Mouse (Mus musculus) stomach, embryonic 14.5 days (tissue): ENCODE data around the gene Copa. TPM values are rescaled to one million over a fixed set of nuclear protein-coding genes. Genes with fewer than 3 reads are reported as not detected.

Source experiments
- ATAC-seq: fragments of 200-750 bp; cut with Nextera tagmentation; 2 replicates; pipeline ENCODE4 v1.8.0; 2017; ENCODE audit warnings: low read depth, moderate TSS enrichment; ENCODE audit not compliant: insufficient number of reproducible peaks, insufficient read depth, low FRiP score
- H3K27ac ChIP-seq: fragments of 300-500 bp; sonication (generic); 2 replicates; pipeline ENCODE4 v1.5.1; 2014; ENCODE audit warnings: mild to moderate bottlenecking, low read length, moderate library complexity, mixed read lengths
- H3K27me3 ChIP-seq: fragments of 300-500 bp; sonication (generic); 2 replicates; pipeline ENCODE4 v1.6.1; 2014; ENCODE audit warnings: low read length, control low read depth, mixed read lengths; ENCODE audit not compliant: control insufficient read depth, insufficient read depth
- H3K36me3 ChIP-seq: fragments of 300-500 bp; sonication (generic); 2 replicates; pipeline ENCODE4 v1.6.1; 2014; ENCODE audit warnings: mild to moderate bottlenecking, control low read depth, low read length, moderate library complexity, mixed read lengths; ENCODE audit not compliant: control insufficient read depth, insufficient read depth
- H3K4me1 ChIP-seq: fragments of 300-500 bp; sonication (generic); 2 replicates; pipeline ENCODE4 v1.6.1; 2014; ENCODE audit warnings: low read length, control low read depth, mixed read lengths; ENCODE audit not compliant: control insufficient read depth, insufficient read depth
- H3K4me2 ChIP-seq: fragments of 300-500 bp; sonication (generic); replicated peaks from 2 replicates; pipeline ENCODE4 v1.6.1; 2014; ENCODE audit warnings: low read depth, low read length, control low read depth
- H3K4me3 ChIP-seq: fragments of 300-500 bp; sonication (generic); 2 replicates; pipeline ENCODE4 v1.5.1; 2014; ENCODE audit warnings: low read depth, low read length, control low read depth
- H3K9ac ChIP-seq: fragments of 300-500 bp; sonication (generic); replicated peaks from 2 replicates; pipeline ENCODE4 v1.6.1; 2014; ENCODE audit warnings: low read depth, mild to moderate bottlenecking, control low read depth, low read length, moderate library complexity, mixed read lengths
- H3K9me3 ChIP-seq: fragments of 300-500 bp; sonication (generic); 2 replicates; pipeline ENCODE4 v1.6.1; 2016; ENCODE audit warnings: low read depth, low read length, control low read depth; ENCODE audit not compliant: control insufficient read depth
- whole genome bisulfite sequencing: fragments of 180-500 bp; shearing (Covaris S2); extraction: QIAGEN DNeasy Blood & Tissue Kit; methylation state at CpG from one replicate; pipeline ENCODE4 v1.1.7; 2014; 5-methylcytosine and 5-hydroxymethylcytosine counted together
- polyA plus RNA-seq: library from polyadenylated mRNA; unstranded; fragments of >200 nt; fragmentation: Nextera tagmentation; extraction: Ambion mirVana; gene quantifications from 2 replicates; pipeline ENCODE4 v1.2.1, GENCODE M21; 2014

Copa gene
- polyA plus RNA-seq, 1 experiment from 2014 or later: 182 TPM

GRCm38 (mm10) chr1:172056251-172056650 lies 26.1 kb upstream of the Copa start:
- H3K27ac ChIP-seq: no peak overlapping the region
- no peak overlapping the region for H3K4me2 ChIP-seq
- peaks cover 14% of the 10 kb centered on the region for H3K27me3 ChIP-seq
- 74% methylated on average over 4 of the region's 4 CpGs for WGBS
- H3K9me3 ChIP-seq: no peaks in the 10 kb centered on the region
- ATAC-seq: no peak
- no peak overlapping the region for H3K9ac ChIP-seq
- peaks cover 6% of the 10 kb centered on the region; the same call in 1 of the 2 replicates for H3K4me1 ChIP-seq
- H3K36me3 ChIP-seq: no peaks in the 10 kb centered on the region
- no peak overlapping the region for H3K4me3 ChIP-seq

- no peaks in the 10 kb centered on the region for H3K9me3 ChIP-seq
- H3K27me3 ChIP-seq: peaks cover 14% of the 10 kb centered on the region
- H3K9ac ChIP-seq: no peak within 1 kb of the TSS
- no peaks in the 10 kb centered on the region for H3K36me3 ChIP-seq
- no peak within 1 kb of the TSS for H3K4me2 ChIP-seq
- no peak within 1 kb of the TSS for H3K4me3 ChIP-seq
- H3K4me1 ChIP-seq: peaks cover 6% of the 10 kb centered on the region; the same call in 1 of the 2 replicates
- 45% methylated on average over 2 of the region's 2 CpGs for WGBS
- no peak within 1 kb of the TSS for H3K27ac ChIP-seq
- ATAC-seq: no peak
These were observed 24.8 kb upstream of the Copa start, which contains the start of gene Nhlh1 for GRCm38 (mm10) chr1:172057491-172057921. TSS of gene Nhlh1 (minus strand) at chr1:172057573.

GRCm38 (mm10) chr1:172058321-172058720 lies 24.0 kb upstream of the Copa start:
- peaks cover 6% of the 10 kb centered on the region; the same call in 1 of the 2 replicates for H3K4me1 ChIP-seq
- H3K36me3 ChIP-seq: no peaks in the 10 kb centered on the region
- H3K9me3 ChIP-seq: no peaks in the 10 kb centered on the region
- 73% methylated on average over 6 of the region's 6 CpGs for WGBS
- no peak for ATAC-seq
- no peak overlapping the region for H3K4me3 ChIP-seq
- H3K27ac ChIP-seq: no peak overlapping the region
- no peak overlapping the region for H3K4me2 ChIP-seq
- no peak overlapping the region for H3K9ac ChIP-seq
- H3K27me3 ChIP-seq: peaks cover 11% of the 10 kb centered on the region; the same call in 1 of the 2 replicates

DNA sequence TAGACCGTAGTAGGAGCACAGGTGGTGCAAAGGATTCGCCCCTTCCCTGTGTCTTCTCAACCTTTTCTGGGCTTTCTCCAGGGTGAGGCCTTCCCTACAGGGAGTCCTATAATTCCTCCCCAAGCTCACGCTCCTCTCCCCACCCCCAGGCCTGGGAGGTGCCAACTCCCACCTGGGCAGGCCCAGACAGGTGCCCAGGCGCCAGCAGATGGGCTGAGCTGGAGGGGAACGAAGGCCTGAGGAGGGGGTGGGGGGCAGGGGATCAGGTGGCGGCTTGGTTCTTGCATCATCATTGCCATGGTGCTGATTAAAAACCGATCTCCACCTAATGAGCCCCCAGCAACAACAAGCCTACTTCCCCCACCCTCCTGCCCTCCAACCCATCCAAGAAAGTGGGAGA lies 23.5 kb upstream of the Copa start:
- no peaks in the 10 kb centered on the region for H3K9me3 ChIP-seq
- no peak overlapping the region for H3K4me2 ChIP-seq
- H3K4me1 ChIP-seq: peaks cover under 1% of the 10 kb centered on the region; the same call in 1 of the 2 replicates
- H3K27ac ChIP-seq: no peak overlapping the region
- ATAC-seq: no peak
- WGBS: 64% methylated on average over 7 of the region's 7 CpGs
- no peak overlapping the region for H3K4me3 ChIP-seq
- peaks cover 7% of the 10 kb centered on the region; the same call in 1 of the 2 replicates for H3K27me3 ChIP-seq
- no peak overlapping the region for H3K9ac ChIP-seq
- no peaks in the 10 kb centered on the region for H3K36me3 ChIP-seq

DNA sequence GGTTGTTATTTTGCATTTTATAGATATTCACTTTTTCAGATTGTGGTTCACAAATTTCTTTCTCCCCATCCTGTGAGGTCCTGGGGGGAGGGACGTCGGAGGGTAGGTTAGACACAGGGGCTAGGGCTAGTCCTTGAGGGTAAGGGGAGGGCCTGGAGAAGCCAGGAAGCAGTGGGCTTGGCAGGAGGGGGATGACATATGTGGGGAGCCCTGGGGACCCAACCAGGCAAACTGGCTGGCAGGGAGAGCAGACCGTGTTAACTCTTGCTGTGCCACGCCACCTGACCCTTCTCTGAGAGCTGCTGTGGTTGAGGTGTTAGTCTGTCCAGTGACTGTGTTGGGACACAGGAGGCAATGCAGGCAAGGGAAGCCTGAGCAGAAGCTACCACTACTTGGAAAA lies 21.7 kb upstream of the Copa start:
- 50% methylated on average over 4 of the region's 4 CpGs for WGBS

DNA sequence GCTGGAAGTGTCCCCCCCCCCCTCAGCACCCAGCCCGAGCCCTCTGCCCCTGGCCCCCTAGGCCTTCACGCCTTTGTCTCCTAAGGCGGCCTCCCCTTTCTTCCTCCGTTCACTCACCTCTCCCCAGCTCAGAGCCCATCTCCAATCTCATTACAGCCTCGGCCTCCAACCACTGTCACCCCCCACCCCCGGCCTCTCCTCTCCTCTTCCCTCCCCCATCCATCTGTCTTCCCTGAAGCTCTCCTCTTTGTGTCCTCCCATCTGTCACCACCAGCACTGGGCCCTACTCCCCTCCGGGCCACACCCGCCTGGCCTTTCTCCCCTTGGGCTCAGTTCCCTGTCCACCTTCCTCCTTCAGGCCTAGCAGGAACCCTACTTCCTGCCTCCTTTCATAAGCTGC lies 21.1 kb upstream of the Copa start:
- no peak for ATAC-seq
- WGBS: 34% methylated on average over 8 of the region's 8 CpGs

More for the DNA sequence above, 21.7 kb upstream of the Copa start:
- H3K4me1 ChIP-seq: no peaks in the 10 kb centered on the region
- H3K9ac ChIP-seq: no peak overlapping the region
- no peak for ATAC-seq
- no peak overlapping the region for H3K27ac ChIP-seq
- H3K4me3 ChIP-seq: no peak overlapping the region
- no peak overlapping the region for H3K4me2 ChIP-seq
- no peaks in the 10 kb centered on the region for H3K27me3 ChIP-seq
- H3K9me3 ChIP-seq: no peaks in the 10 kb centered on the region
- H3K36me3 ChIP-seq: peaks cover 13% of the 10 kb centered on the region

GRCm38 (mm10) chr1:172062101-172062500 lies 20.2 kb upstream of the Copa start:
- Histone ChIP-seq H3K9me3 (no peaks in the 10 kb centered on the region), H3K36me3 (peaks cover 27% of the 10 kb centered on the region)

More for the DNA sequence above, 21.1 kb upstream of the Copa start:
- H3K4me2 ChIP-seq: no peak overlapping the region
- H3K27ac ChIP-seq: no peak overlapping the region
- no peaks in the 10 kb centered on the region for H3K27me3 ChIP-seq
- H3K9ac ChIP-seq: no peak overlapping the region
- no peaks in the 10 kb centered on the region for H3K9me3 ChIP-seq
- peaks cover 18% of the 10 kb centered on the region for H3K36me3 ChIP-seq
- H3K4me3 ChIP-seq: no peak overlapping the region
- no peaks in the 10 kb centered on the region for H3K4me1 ChIP-seq

DNA sequence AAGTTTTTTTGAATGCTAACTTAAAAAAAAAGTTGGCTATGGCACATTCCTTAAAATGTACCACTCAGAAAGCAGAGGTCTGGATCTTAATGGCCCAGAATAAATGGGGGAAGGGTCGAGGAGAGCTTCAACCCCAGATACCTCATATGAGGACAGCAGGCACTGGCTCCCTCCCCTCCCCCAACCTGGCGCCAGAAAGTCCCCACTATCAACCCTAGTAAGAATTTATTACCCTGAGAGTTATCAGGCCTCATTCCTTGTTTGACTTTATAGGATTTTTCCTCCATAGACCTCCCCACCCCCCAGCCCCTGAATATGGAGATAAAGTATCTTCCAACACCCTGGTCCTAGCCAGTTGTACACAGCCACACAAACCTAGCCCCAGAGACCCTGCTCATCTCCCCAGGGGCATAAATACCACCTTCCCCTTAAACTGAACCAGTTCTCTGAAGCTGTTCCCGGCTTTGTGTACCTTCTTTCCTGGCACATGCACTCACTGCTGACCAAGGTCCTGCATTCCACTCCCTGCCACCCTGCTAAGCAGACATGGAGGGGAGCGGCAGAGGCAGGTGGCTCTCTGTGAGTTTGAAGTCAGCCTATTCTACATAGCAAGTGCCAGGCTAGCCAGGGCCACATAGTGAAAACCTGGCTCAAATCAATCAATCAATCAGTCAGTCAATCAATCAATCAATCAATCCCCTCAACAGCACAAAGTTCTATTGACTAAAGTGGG lies 18.9 kb upstream of the Copa start:
- no peak overlapping the region for H3K9ac ChIP-seq
- no peak for ATAC-seq
- no peak overlapping the region for H3K27ac ChIP-seq
- no peaks in the 10 kb centered on the region for H3K4me1 ChIP-seq
- peaks cover 41% of the 10 kb centered on the region for H3K36me3 ChIP-seq
- H3K4me3 ChIP-seq: no peak overlapping the region
- 31% methylated on average over 4 of the region's 4 CpGs for WGBS
- H3K27me3 ChIP-seq: no peaks in the 10 kb centered on the region
- no peaks in the 10 kb centered on the region for H3K9me3 ChIP-seq
- no peak overlapping the region for H3K4me2 ChIP-seq

More at GRCm38 (mm10) chr1:172062101-172062500, 20.2 kb upstream of the Copa start:
- H3K27me3 ChIP-seq: no peaks in the 10 kb centered on the region
- H3K27ac ChIP-seq: no peak overlapping the region
- no peaks in the 10 kb centered on the region for H3K4me1 ChIP-seq
- no peak overlapping the region for H3K4me2 ChIP-seq
- no peak for ATAC-seq
- H3K4me3 ChIP-seq: no peak overlapping the region
- WGBS: 78% methylated on average over 2 of the region's 2 CpGs
- no peak overlapping the region for H3K9ac ChIP-seq
